Mouse (Mus musculus): ENCODE measurements around the gene Parva. TPM values are rescaled to one million over a fixed set of nuclear protein-coding genes. Genes with fewer than 3 reads are reported as not detected.

The Parva gene
- total RNA-seq, 2 experiments from 2014 or later, result 10.1 to 13.3 TPM

- DNase-seq (ENCODE audit: low spot score), result no peak
These were observed 9.7 kb upstream of the Parva start for GRCm38 (mm10) chr7:112417598-112417997.

GRCm38 (mm10) chr7:112423438-112423837 lies 3.9 kb upstream of the Parva start:
- DNase-seq (ENCODE audit: low spot score), result no peak

- DNase-seq (ENCODE audit: low spot score), result no peak
These were observed 494 bp upstream of the Parva start for GRCm38 (mm10) chr7:112426811-112427210.

- peak; percentile 91 for DNase-seq (ENCODE audit: low spot score)
These were observed 842 bp downstream of the Parva start for GRCm38 (mm10) chr7:112428158-112428535.

- DNase-seq (ENCODE audit: low spot score), result no peak
These were observed 12.5 kb downstream of the Parva start for GRCm38 (mm10) chr7:112439846-112440245.

GRCm38 (mm10) chr7:112444152-112444984 lies 17.1 kb downstream of the Parva start:
- no peak for DNase-seq (ENCODE audit: low spot score)

GRCm38 (mm10) chr7:112444985-112445367 lies 17.7 kb downstream of the Parva start:
- no peak for DNase-seq (ENCODE audit: low spot score)

GRCm38 (mm10) chr7:112446498-112446897 lies 19.2 kb downstream of the Parva start:
- no peak for DNase-seq (ENCODE audit: low spot score)

- DNase-seq (ENCODE audit: low spot score), result no peak
These were observed 22.8 kb downstream of the Parva start for GRCm38 (mm10) chr7:112449954-112450700.

- DNase-seq (ENCODE audit: low spot score), result no peak
These were observed 25.2 kb downstream of the Parva start for GRCm38 (mm10) chr7:112452471-112452870.

GRCm38 (mm10) chr7:112453805-112454214 lies 26.5 kb downstream of the Parva start:
- no peak for DNase-seq (ENCODE audit: low spot score)

GRCm38 (mm10) chr7:112454380-112454779 lies 27.1 kb downstream of the Parva start:
- no peak for DNase-seq (ENCODE audit: low spot score)

- DNase-seq (ENCODE audit: low spot score), result no peak
These were observed 27.6 kb downstream of the Parva start for GRCm38 (mm10) chr7:112454951-112455350.

- no peak for DNase-seq (ENCODE audit: low spot score)
These were observed 28.3 kb downstream of the Parva start for GRCm38 (mm10) chr7:112455566-112456110.

GRCm38 (mm10) chr7:112457373-112457772 lies 30.1 kb downstream of the Parva start:
- no peak for DNase-seq (ENCODE audit: low spot score)

- no peak for DNase-seq (ENCODE audit: low spot score)
These were observed 30.6 kb downstream of the Parva start for GRCm38 (mm10) chr7:112457920-112458319.

- peak; percentile 18 for DNase-seq (ENCODE audit: low spot score)
These were observed 31.1 kb downstream of the Parva start for GRCm38 (mm10) chr7:112458440-112458839.

GRCm38 (mm10) chr7:112463074-112463473 lies 35.8 kb downstream of the Parva start:
- DNase-seq (ENCODE audit: low spot score), result no peak

GRCm38 (mm10) chr7:112465920-112466319 lies 38.6 kb downstream of the Parva start:
- no peak for DNase-seq (ENCODE audit: low spot score)

- no peak for DNase-seq (ENCODE audit: low spot score)
These were observed 39.5 kb downstream of the Parva start for GRCm38 (mm10) chr7:112466786-112467185.

GRCm38 (mm10) chr7:112467687-112468111 lies 40.4 kb downstream of the Parva start:
- peak; percentile 47 for DNase-seq (ENCODE audit: low spot score)

GRCm38 (mm10) chr7:112469817-112470216 lies 42.5 kb downstream of the Parva start:
- DNase-seq (ENCODE audit: low spot score), result peak; percentile 79

Measured in gastrocnemius, adult 18-20 months (tissue).